Mouse (Mus musculus) lung, adult 2 months (tissue): ENCODE measurements around the gene Snx30.

Source experiments
- CTCF ChIP-seq: fragments of 200-500 bp; IDR thresholded peaks from 2 replicates; pipeline ENCODE4 v1.5.1; 2011; ENCODE audit warnings: mild to moderate bottlenecking, low read length, control low read depth; ENCODE audit not compliant: insufficient read depth
- POLR2A ChIP-seq: fragments of 200-500 bp; IDR thresholded peaks from 2 replicates; pipeline ENCODE4 v1.6.1; 2011; ENCODE audit warnings: low read depth, mild to moderate bottlenecking, control low read depth, low read length, borderline replicate concordance; ENCODE audit errors: extremely low read depth

DNA sequence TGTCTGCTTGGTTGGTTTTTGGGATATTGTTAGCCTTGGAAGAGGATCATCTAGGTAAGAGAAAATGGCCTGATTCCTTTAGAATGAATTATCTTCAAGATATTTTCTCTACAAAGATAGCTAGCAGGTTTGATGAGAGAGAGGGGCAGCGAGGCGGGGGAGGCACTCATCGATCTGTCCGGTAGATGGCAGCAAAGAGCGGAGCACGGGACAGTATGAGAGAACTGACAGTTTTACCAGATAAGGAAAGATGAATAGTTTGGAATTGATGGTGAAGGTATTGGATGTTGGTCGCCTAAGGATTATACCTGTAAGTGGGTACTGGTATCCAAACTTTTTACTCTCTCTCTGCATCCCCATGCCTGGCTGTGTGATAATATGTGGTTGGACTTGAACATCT, 19.0 kb upstream of the Snx30 start:
- TF ChIP-seq CTCF (peak; percentile 90), POLR2A (no peak)
